Mouse (Mus musculus): ENCODE measurements around the gene Hdgfl2. TPM values are rescaled to one million over a fixed set of nuclear protein-coding genes. Genes with fewer than 3 reads are reported as not detected.
"Not testable (repeated sequence)": the region's sequence is repeated elsewhere in the genome, so short reads cannot be mapped to it uniquely, and the experiment has no call there.

Gene Hdgfl2
- polyA plus RNA-seq, 1 experiment from 2014 or later = 155 TPM

GRCm38 (mm10) chr17:56036901-56037287 lies 42.5 kb upstream of the Hdgfl2 start:
- H3K4me1 ChIP-seq = peaks cover 49% of the 10 kb centered on the region
- H3K9ac ChIP-seq = peak overlapping the region; percentile 64
- H3K27ac ChIP-seq = peak overlapping the region; percentile 60
- ATAC-seq (ENCODE audit: insufficient number of reproducible peaks, insufficient read depth, low FRiP score, low TSS enrichment, low read depth) = no peak
- 39% methylated on average over 13 of the region's 13 CpGs for WGBS
- H3K4me3 ChIP-seq = peak overlapping the region; percentile 89
- peak overlapping the region; percentile 63 for H3K4me2 ChIP-seq
- no peaks in the 10 kb centered on the region for H3K9me3 ChIP-seq
- peaks cover 22% of the 10 kb centered on the region for H3K36me3 ChIP-seq
- no peaks in the 10 kb centered on the region for H3K27me3 ChIP-seq

- H3K27me3 ChIP-seq = no peaks in the 10 kb centered on the region
- no peak for ATAC-seq (ENCODE audit: insufficient number of reproducible peaks, insufficient read depth, low FRiP score, low TSS enrichment, low read depth)
- WGBS = 84% methylated on average over 8 of the region's 8 CpGs
Observed at GRCm38 (mm10) chr17:56038583-56039261, 40.7 kb upstream of the Hdgfl2 start.

GRCm38 (mm10) chr17:56039345-56039744 lies 40.1 kb upstream of the Hdgfl2 start:
- 74% methylated on average over 4 of the region's 4 CpGs for WGBS
- Histone ChIP-seq H3K27ac (no peak overlapping the region), H3K4me2 (peak overlapping the region; percentile 86), H3K27me3 (no peaks in the 10 kb centered on the region), H3K4me1 (peaks cover 28% of the 10 kb centered on the region), H3K9ac (no peak overlapping the region), H3K9me3 (no peaks in the 10 kb centered on the region), H3K4me3 (no peak overlapping the region), H3K36me3 (peaks cover 15% of the 10 kb centered on the region)
- ATAC-seq (ENCODE audit: insufficient number of reproducible peaks, insufficient read depth, low FRiP score, low TSS enrichment, low read depth) = no peak

More at GRCm38 (mm10) chr17:56038583-56039261, 40.7 kb upstream of the Hdgfl2 start:
- Histone ChIP-seq H3K27ac (no peak overlapping the region), H3K4me2 (no peak overlapping the region), H3K9me3 (no peaks in the 10 kb centered on the region), H3K4me1 (peaks cover 34% of the 10 kb centered on the region), H3K36me3 (peaks cover 15% of the 10 kb centered on the region), H3K9ac (no peak overlapping the region), H3K4me3 (no peak overlapping the region)

GRCm38 (mm10) chr17:56040030-56040856 lies 39.2 kb upstream of the Hdgfl2 start, which contains the start of gene Chaf1a:
Gene Chaf1a, plus strand, starts transcription at chr17:56040439.
- Histone ChIP-seq H3K9ac (peak within 1 kb of the TSS; percentile 96), H3K27ac (peak within 1 kb of the TSS; percentile 81), H3K36me3 (peaks cover 18% of the 10 kb centered on the region), H3K4me2 (peak within 1 kb of the TSS; percentile 86), H3K27me3 (no peaks in the 10 kb centered on the region), H3K4me1 (peaks cover 19% of the 10 kb centered on the region), H3K4me3 (peak within 1 kb of the TSS; percentile 83), H3K9me3 (no peaks in the 10 kb centered on the region)
- WGBS = under 1% methylated on average over 68 of the region's 68 CpGs
- ATAC-seq (ENCODE audit: insufficient number of reproducible peaks, insufficient read depth, low FRiP score, low TSS enrichment, low read depth) = peak; percentile 85

- Histone ChIP-seq H3K36me3 (peaks cover 24% of the 10 kb centered on the region), H3K9me3 (no peaks in the 10 kb centered on the region), H3K4me1 (peaks cover 14% of the 10 kb centered on the region), H3K27me3 (no peaks in the 10 kb centered on the region), H3K9ac (peak overlapping the region; percentile 96), H3K4me2 (peak overlapping the region; percentile 86), H3K4me3 (peak overlapping the region; percentile 83), H3K27ac (peak overlapping the region; percentile 81)
- WGBS = 1% methylated on average over 12 of the region's 12 CpGs
- no peak for ATAC-seq (ENCODE audit: insufficient number of reproducible peaks, insufficient read depth, low FRiP score, low TSS enrichment, low read depth)
Observed at GRCm38 (mm10) chr17:56040857-56041163, 38.6 kb upstream of the Hdgfl2 start.

- no peaks in the 10 kb centered on the region for H3K27me3 ChIP-seq
- ATAC-seq (ENCODE audit: insufficient number of reproducible peaks, insufficient read depth, low FRiP score, low TSS enrichment, low read depth) = no peak
- H3K27ac ChIP-seq = no peak overlapping the region
- no peaks in the 10 kb centered on the region for H3K9me3 ChIP-seq
- no peaks in the 10 kb centered on the region for H3K4me1 ChIP-seq
- no peak overlapping the region for H3K9ac ChIP-seq
- no peak overlapping the region for H3K4me2 ChIP-seq
- no peak overlapping the region for H3K4me3 ChIP-seq
- 84% methylated on average over 5 of the region's 5 CpGs for WGBS
- peaks cover 86% of the 10 kb centered on the region for H3K36me3 ChIP-seq
Observed at GRCm38 (mm10) chr17:56051369-56051768, 28.1 kb upstream of the Hdgfl2 start.

GRCm38 (mm10) chr17:56054938-56055337 lies 24.5 kb upstream of the Hdgfl2 start:
- Histone ChIP-seq H3K4me3 (no peak overlapping the region), H3K4me1 (no peaks in the 10 kb centered on the region), H3K4me2 (no peak overlapping the region), H3K36me3 (peaks cover 86% of the 10 kb centered on the region), H3K27ac (no peak overlapping the region), H3K9me3 (no peaks in the 10 kb centered on the region), H3K9ac (no peak overlapping the region), H3K27me3 (no peaks in the 10 kb centered on the region)
- ATAC-seq (ENCODE audit: insufficient number of reproducible peaks, insufficient read depth, low FRiP score, low TSS enrichment, low read depth) = no peak

GRCm38 (mm10) chr17:56055945-56056678 lies 23.3 kb upstream of the Hdgfl2 start:
- Histone ChIP-seq H3K4me2 (no peak overlapping the region), H3K9ac (0 out of 2 replicates have a peak overlapping the region, but pooled peaks have one; percentile 12), H3K36me3 (peaks cover 86% of the 10 kb centered on the region), H3K9me3 (no peaks in the 10 kb centered on the region), H3K4me3 (no peak overlapping the region), H3K4me1 (no peaks in the 10 kb centered on the region), H3K27me3 (no peaks in the 10 kb centered on the region), H3K27ac (no peak overlapping the region)
- ATAC-seq (ENCODE audit: insufficient number of reproducible peaks, insufficient read depth, low FRiP score, low TSS enrichment, low read depth) = no peak
- 69% methylated on average over 4 of the region's 4 CpGs for WGBS

GRCm38 (mm10) chr17:56057381-56058120 lies 21.9 kb upstream of the Hdgfl2 start:
- Histone ChIP-seq H3K4me1 (no peaks in the 10 kb centered on the region), H3K9ac (no peak overlapping the region), H3K9me3 (no peaks in the 10 kb centered on the region), H3K36me3 (peaks cover 86% of the 10 kb centered on the region), H3K27ac (no peak overlapping the region), H3K4me3 (no peak overlapping the region), H3K4me2 (no peak overlapping the region), H3K27me3 (no peaks in the 10 kb centered on the region)
- no peak for ATAC-seq (ENCODE audit: insufficient number of reproducible peaks, insufficient read depth, low FRiP score, low TSS enrichment, low read depth)
- WGBS = 79% methylated on average over 11 of the region's 11 CpGs

- Histone ChIP-seq H3K9ac (no peak overlapping the region), H3K27me3 (no peaks in the 10 kb centered on the region), H3K9me3 (no peaks in the 10 kb centered on the region), H3K4me3 (no peak overlapping the region), H3K4me1 (no peaks in the 10 kb centered on the region), H3K4me2 (no peak overlapping the region), H3K36me3 (peaks cover 100% of the 10 kb centered on the region), H3K27ac (no peak overlapping the region)
- no peak for ATAC-seq (ENCODE audit: insufficient number of reproducible peaks, insufficient read depth, low FRiP score, low TSS enrichment, low read depth)
- WGBS = 94% methylated on average over 7 of the region's 7 CpGs
Observed at GRCm38 (mm10) chr17:56062081-56062480, 17.4 kb upstream of the Hdgfl2 start.

GRCm38 (mm10) chr17:56065715-56066114 lies 13.7 kb upstream of the Hdgfl2 start:
- WGBS = 82% methylated on average over 6 of the region's 6 CpGs
- H3K4me1 ChIP-seq; H3K9ac ChIP-seq; ATAC-seq (ENCODE audit: insufficient number of reproducible peaks, insufficient read depth, low FRiP score, low TSS enrichment, low read depth); H3K9me3 ChIP-seq; H3K27me3 ChIP-seq; H3K27ac ChIP-seq; H3K4me2 ChIP-seq; H3K4me3 ChIP-seq: not testable (repeated sequence)
- peaks cover 100% of the 10 kb centered on the region for H3K36me3 ChIP-seq
